Mouse (Mus musculus) frontal cortex, postnatal 14 days (tissue): Measurements from ENCODE around the gene Csrnp1.

Source experiments
- DNase-seq, 2 experiments: peaks; one replicate each; pipeline ENCODE4 v3.0.0; 2022; ENCODE audit warnings: low spot score in 2 of 2

Gene Csrnp1

DNA sequence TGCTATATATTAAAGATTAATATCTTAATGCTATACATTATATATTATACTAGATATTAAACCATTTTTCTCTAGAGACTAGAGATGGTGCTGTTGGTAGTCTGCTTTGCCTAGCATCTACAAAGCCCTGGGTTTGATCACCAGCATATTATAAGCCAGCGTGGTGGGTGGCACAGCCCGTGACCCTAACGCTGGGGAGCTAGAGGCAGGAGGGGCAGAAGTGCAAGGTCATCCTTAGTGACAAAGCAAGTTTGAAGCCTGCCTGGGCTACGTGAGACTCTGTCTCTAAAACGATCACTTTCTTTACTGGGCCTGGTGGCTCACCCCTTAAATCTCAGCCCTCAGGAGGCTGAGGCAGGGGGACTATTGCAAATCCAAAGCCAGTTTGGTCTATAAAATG is 18.4 kb upstream of the Csrnp1 start:
- no peak for DNase-seq

DNA sequence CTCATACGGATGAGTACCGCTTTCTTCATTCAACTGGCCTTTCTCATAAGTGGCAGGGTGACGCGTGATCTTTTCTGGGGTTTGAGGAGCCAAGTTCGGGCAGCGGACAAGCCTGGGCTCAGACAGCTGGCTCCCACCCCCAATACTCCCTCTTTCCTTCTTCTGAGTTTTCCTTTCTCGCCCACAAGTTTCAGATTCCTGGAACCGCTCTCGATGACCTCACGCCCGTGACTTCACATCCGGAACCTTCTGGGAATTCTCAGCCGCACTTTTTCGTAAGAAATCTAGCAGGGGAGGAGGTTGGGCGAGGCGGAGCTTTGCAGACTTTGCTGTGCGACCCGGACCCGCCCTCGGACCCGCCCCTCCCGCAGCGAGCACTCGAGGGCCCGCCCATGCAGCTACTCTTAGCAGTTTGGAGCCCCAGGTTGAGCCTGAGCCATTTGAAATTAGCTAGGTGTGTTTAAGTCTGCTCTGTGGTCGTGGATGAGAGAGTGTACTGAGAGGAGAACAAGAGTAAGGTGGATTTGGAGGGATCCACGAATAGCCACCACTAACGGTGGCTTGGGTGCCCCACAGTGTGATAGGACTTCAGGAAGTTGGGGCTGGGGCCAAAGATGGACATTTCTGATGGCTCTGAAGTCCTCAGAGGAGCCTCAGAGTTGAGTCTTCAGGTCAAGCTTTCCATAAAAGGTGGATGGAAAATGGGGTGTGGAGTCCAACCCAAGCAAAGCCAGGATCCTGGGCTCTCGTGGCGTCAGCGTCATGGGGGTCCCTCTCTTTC is 17.7 kb upstream of the Csrnp1 start:
- DNase-seq, result peak in 1 of 2 experiments; percentile 48

DNA sequence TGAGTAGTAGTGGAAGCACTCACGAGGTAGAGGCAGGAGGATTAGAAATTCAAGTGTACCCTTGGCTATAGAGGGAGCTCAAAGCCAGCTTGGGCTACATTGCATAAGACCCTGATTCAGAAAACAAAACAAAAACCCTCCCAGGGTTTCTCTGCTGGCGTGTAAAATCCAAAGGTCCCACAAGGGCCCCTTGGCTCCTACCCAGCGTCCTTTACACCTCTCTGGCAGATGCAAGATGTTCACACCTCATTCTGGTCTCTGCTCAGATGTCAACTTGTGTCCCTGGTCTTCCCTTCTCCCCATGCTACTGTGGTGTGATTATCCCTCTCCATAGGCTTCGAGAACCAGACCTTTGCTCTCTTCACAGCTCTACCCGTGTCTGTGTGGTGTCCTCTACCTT is 16.3 kb upstream of the Csrnp1 start:
- DNase-seq, result no peak

DNA sequence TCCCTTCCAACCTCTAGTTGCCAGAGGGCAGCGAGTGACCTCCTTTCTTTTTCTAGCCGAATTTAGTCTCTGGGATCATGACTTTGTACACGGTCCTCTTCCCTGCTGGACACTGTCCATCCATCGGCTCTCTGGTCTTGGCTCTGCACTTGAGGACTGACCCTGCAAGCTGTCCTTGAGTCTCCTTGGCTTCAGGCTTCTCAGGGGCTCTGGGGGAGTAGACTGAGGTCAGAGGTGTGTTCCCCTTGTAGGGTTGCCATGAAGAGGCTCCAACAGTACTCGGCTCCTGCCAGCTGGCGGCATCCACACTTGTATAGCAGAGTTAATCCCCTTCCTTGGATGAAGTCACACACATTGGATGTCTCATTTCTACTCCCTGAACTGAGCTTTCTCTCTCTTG is 15.2 kb upstream of the Csrnp1 start:
- DNase-seq, result no peak

DNA sequence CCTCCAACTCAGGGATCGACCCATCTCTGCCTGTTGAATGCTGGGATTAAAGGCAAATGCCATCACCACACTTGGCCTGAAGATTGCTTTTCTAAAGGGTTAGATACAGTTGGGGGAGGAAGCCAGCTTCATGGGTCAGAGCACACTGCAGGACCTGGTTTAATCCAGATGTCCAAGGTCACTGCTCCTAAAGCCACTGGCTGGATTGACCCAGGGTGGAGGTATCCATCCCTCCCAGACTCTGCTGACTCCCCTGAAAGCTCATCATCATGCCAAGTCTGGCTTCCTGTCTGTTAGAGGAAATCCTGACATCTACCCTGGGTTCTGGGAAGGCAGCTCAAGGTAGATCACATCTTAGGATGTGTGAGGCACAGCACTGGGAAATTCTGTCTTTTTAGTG is 14.3 kb upstream of the Csrnp1 start:
- DNase-seq, result no peak

DNA sequence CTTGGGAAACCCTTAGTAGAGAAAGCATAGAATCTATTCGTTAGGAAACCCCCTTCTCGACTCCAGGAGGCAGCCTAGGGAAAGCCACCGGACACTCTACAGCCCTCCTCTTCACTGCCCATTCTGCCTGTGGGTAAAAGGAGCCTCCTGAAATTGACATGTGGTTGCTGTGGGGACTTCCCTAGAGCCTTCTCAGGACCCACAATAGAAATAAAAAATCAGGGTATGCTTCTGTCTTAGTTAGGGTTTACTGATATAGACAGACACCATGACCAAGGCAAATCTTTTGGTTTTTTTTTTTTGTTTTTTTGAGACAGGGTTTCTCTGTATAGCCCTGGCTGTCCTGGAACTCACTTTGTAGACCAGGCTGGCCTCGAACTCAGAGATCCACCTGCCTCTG is 11.6 kb upstream of the Csrnp1 start:
- DNase-seq, result no peak

DNA sequence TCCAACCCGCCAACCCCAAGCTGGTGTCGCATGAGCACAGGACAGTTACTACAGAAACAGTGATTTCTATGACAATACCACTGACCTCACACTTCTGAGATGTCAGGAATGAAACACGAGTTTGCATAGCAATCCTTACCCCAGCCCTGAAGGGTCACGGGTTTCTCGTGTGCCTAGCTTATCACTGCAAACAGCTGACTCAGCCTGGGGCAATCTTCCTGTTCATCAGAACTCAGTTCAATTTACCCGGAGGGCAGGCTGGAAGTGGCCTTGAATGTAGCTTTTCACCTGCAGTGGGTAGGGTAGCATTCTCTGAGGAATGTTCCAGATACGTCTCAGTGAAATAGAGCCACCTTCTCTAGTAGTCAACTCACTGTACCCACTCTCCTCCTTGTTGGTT is 9.7 kb upstream of the Csrnp1 start:
- DNase-seq, result no peak

DNA sequence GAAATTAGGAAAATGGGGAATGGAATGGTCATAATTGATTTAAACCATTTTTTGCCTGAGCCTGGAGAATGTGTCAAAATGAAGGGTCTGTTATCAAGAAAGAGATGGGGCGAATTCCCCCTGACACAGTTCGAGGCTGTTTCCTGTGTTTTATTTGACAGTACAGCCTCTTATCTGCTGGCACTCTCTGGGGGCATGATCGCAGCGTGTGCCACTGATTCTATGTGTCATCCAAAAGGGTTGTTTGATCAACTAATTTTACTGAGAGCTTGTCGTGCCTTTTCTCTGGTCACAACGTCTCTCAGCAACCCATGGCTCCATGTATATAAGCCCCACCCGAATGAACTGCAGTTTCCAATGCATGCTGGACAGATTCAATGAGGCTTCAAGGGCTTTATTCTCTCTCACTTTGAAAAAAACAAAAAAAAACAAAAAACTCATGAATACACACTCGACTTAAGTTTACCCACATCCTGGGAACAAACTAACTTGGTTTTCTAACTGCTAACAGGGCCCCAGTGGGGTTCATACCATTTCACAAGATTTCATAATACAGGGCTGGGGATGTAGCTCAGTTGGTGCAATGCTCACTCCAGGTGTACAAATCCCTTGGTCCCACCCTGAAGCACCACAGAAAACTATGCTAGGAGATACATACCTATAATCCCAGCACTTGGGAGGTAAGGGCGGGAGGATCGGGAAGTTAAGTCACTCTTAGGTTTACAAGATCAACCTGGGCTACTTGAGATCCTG is 8.8 kb upstream of the Csrnp1 start:
- DNase-seq, result no peak

DNA sequence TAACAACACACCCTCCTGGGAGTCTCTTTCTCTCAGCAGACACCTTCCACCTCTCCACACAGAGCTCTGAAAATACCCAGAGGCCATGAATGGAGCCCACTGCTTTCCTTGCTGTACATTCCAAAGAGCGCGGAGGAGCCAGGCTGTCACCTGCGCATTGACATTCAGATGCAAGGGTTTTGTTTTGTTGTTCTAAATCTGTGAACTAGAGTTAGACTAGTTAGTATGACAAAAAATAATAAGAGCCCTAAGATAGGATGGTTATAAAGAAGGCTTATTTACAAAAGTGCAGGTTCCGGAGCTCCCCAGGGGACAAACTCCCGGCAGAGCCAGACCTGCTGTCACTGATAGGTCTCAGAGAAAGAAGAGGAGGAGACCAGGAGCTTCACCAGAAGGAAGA is 6.9 kb upstream of the Csrnp1 start:
- no peak for DNase-seq

DNA sequence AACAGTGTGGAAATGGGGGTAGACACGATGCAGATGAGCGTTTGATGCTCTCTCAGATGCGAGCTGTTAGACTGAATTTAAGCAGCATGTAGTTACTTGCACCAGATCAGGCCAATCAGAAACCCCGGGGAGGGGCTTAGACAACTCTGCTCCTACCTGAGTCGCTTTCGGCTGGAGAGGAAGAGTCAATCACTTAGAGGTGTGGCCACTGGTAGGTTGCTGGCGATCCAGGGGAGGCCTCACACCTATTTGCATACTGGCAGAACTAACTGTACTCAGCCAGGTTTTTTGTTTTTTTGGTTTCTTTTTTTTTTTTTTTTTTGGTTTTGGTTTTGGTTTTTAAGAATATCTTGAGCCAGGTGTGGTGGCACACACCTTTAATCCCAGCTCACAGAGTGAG is 3.8 kb upstream of the Csrnp1 start:
- DNase-seq, result no peak

DNA sequence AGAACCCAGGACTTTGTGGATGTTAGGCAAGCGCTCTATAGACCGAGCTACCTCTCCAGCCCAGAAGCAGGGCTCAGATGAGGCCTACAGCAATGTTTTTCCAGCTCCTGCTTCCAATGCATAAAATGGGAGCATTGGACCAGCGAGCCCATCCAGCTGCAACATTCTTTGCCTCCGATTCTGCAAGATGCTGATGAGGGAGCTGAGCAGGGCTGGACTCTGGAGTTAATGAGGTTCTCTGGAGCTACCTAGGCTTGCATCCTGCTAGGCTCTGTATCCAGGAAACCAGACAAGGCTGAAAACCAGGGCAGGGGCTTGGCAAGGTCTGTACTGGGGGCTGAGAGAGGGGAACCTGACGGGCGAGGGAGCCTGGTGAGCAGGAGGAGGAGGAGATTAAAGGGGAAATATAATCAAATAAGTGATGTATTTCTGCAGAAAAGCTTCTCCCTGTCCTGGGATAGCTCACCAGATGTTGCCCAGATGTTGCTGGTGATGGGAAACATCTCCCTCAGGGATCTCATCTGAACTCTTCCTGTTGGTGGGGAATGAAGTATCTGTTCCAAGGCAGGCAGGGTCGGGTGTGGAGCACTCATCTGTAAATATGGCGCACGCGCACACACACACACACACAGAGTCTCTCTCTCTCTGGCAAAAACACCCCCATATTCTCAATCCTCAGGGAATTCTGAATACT is 1.6 kb upstream of the Csrnp1 start:
- no peak for DNase-seq

DNA sequence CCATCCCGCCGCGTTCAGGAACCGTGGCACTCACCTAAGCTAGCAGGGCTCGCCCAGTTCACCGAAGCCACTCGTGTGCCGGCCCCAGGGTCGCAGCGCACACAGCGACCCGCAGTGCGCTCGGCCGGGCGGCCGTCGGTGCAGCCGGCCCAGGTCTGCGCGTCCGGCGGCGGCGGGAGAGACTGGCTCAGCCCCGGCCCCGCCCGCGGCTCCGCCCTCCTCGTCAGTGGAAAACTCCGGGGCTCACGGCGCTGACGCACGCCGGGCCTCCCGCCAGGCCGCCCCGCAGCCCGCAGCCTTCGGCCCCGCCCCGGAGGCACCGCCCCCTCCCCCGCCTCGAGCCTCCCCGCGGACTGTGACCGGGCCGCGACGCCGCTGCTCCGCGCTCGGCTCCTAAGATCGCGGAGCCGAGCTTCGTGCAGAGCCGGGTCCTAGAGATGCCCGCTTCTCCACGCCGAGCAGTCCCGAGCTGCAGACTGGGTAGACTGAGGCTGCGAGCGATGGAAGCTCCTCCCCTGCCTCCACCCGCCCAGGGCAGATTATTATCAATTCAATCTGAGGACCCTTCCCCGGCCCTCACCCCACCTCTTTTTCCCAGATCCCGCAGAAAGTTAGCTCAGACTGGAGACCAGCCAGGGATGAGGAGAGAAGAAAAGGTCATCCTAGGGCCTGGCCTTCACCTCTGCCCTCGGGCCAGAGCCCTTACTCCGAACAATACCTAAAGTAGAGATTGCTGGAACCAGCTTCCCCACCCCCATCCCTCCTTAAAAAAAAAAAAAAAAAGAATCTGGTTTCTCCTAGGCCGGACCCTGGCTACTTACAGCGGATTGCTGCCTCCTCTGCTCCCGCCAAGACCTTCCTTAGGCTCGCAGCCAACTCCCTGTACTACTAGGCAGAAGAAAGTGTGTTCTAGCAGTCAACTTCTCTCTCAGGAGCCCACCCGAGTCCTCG is 598 bp downstream of the Csrnp1 start:
- DNase-seq, result peak in 1 of 2 experiments; percentile 70

DNA sequence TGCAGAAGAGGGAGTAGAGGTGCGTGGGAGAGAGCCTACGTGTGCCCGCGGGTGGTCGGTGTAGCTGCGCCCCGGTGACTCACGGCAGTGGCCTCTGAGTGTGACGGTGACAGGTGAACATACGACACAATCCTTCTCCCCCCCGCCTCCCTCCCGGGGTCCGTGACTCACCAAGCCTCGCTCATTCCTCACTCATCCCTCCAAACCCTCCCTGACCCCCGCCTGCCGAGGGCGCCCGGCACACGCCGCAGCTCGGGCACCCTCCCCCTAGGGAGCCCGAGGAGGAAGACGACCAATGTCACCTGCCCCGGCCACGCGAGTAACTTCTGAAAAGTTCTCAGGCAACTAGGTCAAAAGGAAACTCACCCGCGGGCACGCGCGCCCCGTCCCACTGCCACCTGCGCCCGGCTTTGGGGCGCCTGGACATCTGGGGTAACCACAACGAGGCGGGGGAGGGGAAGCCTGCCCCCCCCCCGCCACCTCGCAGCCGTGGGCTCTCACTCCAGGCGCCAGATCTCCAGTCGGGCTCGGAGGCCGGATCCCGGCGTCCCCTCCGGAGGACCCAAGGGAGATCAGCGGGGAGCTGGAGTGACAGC is 1.4 kb downstream of the Csrnp1 start:
- no peak for DNase-seq

DNA sequence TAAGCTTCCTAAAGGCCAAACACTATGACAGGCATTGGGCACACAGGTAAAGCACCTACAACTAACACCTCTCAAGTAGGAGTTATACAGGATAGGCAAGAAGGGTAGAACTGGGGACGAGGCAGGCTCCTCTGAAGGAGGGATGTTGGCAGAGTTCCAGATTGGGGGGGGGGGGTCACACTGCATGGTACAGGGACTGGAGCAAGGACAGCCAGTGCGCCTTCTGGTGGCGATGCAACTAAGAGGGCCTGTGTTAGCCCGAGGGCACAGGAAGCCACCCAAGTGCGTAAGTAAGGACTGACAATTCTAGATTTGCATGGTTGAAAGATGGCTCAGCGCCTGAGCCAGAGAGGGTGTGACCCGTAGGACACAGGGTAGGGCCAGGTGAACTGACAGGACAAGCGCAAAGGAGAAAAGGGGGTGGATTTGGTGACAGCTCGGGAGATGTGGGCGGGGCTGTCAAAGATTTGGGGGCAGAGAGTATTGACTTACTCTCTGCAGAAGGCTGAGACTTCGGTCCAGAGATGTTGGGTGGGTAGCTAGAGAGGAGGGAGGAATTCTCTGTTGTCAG is 2.1 kb downstream of the Csrnp1 start:
- DNase-seq, result no peak

DNA sequence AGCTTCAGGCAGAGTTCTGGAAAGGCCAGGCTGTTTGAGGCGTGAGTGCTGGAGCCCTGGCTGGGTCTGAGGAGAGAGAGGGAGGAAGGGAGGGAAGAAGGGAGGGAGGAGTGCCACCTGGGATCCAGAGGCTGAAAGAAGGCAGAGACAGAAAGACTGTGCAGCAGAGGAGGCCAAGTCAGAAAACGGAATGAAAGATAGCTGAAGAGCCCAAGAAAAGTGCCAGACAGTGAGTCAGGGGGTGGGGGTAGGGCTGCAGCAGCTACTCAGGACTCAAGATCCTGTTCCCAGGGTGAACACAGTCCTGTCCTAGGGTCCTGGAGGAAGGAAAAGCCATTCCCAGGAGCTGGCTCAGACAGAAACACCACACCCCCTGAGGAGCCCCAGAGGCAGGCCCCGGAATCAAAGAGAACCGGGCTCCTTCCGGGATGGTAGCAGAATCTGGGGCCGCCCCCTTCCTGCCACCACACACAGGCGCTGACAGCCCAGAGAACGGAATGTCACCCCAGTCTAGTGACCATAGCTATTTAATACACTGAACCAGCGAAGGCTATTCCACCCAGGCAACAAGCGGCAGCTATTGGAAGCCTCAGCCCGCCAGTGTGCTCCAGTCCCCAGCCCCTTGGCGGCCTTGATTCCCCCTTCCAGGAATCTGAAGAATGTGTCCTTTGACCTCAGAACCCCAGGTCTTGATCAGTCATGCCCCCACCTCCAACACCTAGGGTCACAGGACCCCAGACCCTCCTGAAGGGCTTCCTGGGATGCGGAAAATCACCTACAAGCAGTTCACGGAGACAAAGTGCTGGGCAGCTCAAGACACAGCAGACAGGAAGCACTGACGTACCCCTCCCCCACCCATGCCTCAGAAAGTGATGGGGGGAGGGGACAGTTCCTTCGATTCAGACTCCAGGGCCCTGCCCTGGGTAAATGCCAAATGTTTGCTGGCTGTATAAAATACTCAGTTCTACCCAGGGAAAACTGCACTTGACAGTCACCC is 3.0 kb downstream of the Csrnp1 start:
- DNase-seq, result peak in 1 of 2 experiments; percentile 48

DNA sequence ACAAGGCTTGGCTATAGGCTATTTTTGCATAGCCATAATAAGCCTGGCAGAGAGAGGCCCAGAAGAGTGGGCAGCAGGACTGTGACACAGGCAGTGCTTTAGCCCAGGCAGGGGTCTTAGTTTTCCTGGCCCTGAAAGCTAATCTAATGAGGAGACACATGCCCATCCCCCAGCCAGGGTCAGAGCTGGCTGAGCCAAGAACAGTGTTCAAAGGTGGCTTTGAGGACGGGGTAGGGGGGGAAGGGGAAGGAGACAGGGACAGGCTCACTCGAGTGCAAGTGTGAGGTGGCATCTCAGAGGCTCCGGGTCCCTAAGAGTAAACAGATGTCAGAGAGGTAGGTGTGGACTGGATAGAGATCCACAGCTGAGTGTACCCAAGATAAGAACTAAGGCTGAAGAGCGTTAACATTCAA is 3.7 kb downstream of the Csrnp1 start:
- no peak for DNase-seq

DNA sequence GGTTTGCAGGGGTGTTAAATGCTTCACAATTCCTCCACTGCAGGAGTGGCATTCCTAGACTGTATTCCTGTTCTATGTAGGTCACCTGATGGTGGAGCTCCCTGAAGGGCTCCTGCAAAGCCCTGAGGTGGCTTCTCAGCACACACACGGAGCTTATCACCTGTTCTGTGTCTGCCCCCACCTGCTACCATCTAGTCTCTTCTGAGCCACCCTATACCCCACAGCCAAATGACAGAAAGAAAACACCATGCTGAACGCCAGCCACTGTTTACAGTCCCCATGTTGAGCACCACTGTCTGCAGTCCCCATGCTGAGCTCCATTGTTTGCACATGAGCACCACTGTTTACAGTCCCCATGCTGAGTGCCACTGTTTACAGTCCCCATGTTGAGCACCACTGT is 4.7 kb downstream of the Csrnp1 start:
- DNase-seq, result no peak

DNA sequence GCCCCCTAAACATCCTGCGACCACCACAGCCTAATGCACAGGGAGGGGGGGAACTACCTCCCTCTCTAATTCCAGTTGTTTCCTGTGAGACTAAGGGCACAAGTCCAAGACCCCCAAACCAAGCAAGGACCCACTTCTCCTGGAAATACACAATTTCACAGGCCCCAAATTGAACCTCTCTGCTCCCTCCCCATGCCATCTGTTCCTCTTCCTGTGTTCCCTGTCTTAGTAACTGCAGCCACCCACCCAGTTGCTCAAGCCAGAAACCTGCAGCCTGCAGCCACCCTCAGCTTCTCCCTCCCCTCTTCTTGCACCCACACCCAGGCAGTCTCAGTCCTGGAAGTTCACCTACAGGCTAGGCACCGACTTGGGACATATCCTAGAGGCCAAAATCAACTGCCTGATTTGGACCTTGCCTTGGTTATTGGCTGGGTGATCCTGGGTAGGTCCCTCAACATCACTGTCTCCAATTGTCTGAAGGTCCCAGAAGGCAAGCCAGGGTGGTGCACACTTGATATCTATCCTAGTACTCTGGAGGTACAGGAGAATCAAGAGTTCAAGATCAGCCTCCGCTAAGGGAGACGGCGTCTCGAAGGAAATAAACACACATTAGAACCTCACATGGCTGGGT is 5.5 kb downstream of the Csrnp1 start:
- no peak for DNase-seq

DNA sequence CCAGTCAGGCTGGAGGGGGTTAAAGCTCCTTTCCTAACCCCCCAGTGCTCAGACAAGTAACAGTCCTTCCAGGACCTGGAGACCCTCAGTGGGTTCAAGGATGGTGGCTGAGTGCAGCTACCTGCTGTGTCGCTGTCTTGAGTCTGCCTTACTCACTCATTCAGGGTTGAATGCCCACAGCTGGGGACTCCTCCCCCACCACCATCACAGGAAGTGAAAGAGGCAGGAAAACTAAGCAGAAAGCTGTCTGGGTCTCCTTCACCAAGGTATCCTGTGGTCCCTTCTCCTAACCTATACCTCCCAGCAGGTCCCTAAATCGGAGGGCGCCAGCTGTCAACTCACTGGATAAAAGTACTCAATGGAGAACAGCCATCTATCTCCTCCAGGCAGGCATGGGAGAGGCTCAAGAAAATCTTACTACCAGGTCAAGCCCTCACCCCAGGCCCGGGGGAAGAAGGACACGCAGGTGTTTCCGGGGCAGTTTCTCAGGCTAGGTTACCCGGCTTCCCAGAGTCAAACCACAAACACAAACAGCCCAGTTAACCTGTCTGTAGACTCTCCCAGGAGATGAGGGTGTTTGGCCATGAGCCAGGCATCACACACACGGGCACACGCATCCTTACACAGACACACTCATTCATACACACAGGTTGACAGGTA is 6.2 kb downstream of the Csrnp1 start:
- no peak for DNase-seq
